Mouse (Mus musculus) forebrain, embryonic 13.5 days (tissue): Measurements from ENCODE around the gene Ap4e1. TPM values are rescaled to one million over a fixed set of nuclear protein-coding genes. Genes with fewer than 3 reads are reported as not detected.
"Not testable (repeated sequence)": the region's sequence is repeated elsewhere in the genome, so short reads cannot be mapped to it uniquely, and the experiment has no call there.

Experiments
- ATAC-seq: fragments of 200-750 bp; cut with Nextera tagmentation; 2 replicates; pipeline ENCODE4 v1.8.0; 2017
- H3K27ac ChIP-seq: fragments of 300-500 bp; sonication (generic); 2 replicates; pipeline ENCODE4 v1.5.1; 2015; ENCODE audit warnings: inconsistent platforms, mild to moderate bottlenecking, moderate library complexity
- H3K27me3 ChIP-seq: fragments of 300-500 bp; sonication (generic); 2 replicates; pipeline ENCODE4 v1.6.1; 2015; ENCODE audit warnings: mild to moderate bottlenecking, inconsistent platforms
- H3K36me3 ChIP-seq: fragments of 300-500 bp; sonication (generic); 2 replicates; pipeline ENCODE4 v1.6.1; 2015; ENCODE audit warnings: mild to moderate bottlenecking, inconsistent platforms; ENCODE audit not compliant: poor library complexity, severe bottlenecking
- H3K4me1 ChIP-seq: fragments of 300-500 bp; sonication (generic); 2 replicates; pipeline ENCODE4 v1.6.1; 2015; ENCODE audit warnings: inconsistent platforms
- H3K4me2 ChIP-seq: fragments of 300-500 bp; sonication (generic); 2 replicates; pipeline ENCODE4 v1.6.1; 2015; ENCODE audit warnings: inconsistent platforms, mild to moderate bottlenecking, moderate library complexity
- H3K4me3 ChIP-seq: fragments of 300-500 bp; sonication (generic); 2 replicates; pipeline ENCODE4 v1.5.1; 2015; ENCODE audit warnings: mild to moderate bottlenecking, inconsistent platforms
- H3K9ac ChIP-seq: fragments of 300-500 bp; sonication (generic); 2 replicates; pipeline ENCODE4 v1.6.1; 2015; ENCODE audit warnings: mild to moderate bottlenecking, inconsistent platforms
- H3K9me3 ChIP-seq: fragments of 300-500 bp; sonication (generic); replicated peaks from 2 replicates; pipeline ENCODE4 v1.6.1; 2016; ENCODE audit warnings: inconsistent platforms
- WGBS: fragments of 180-500 bp; shearing (Covaris S2); methylation state at CpG from one replicate; pipeline ENCODE4 v1.1.7; 2015; 5-methylcytosine and 5-hydroxymethylcytosine counted together
- microRNA-seq: library from miRNA; unstranded; fragments of <30 nt; microRNA quantifications from one replicate; pipeline ENCODE4, GENCODE M21; 2016
- polyA plus RNA-seq: library from polyadenylated mRNA; unstranded; fragments of >200 nt; fragmentation: Nextera tagmentation; extraction: Ambion mirVana; gene quantifications from 2 replicates; pipeline ENCODE4 v1.2.1, GENCODE M21; 2015

Gene Ap4e1
- polyA plus RNA-seq, 1 experiment from 2014 or later: 10.7 TPM

- no peaks in the 10 kb centered on the region for H3K9me3 ChIP-seq
These were observed 71.5 kb downstream of the Ap4e1 start for GRCm38 (mm10) chr2:127079881-127080590.

GRCm38 (mm10) chr2:127080591-127081218 lies 72.2 kb downstream of the Ap4e1 start:
- Histone ChIP-seq H3K4me2 (no peak overlapping the region), H3K9ac (no peak overlapping the region), H3K4me3 (no peak overlapping the region), H3K4me1 (no peaks in the 10 kb centered on the region), H3K36me3 (no peaks in the 10 kb centered on the region), H3K27me3 (no peaks in the 10 kb centered on the region), H3K9me3 (no peaks in the 10 kb centered on the region), H3K27ac (no peak overlapping the region)
- ATAC-seq: no peak
- 89% methylated on average over 11 of the region's 11 CpGs for WGBS

More at GRCm38 (mm10) chr2:127079881-127080590, 71.5 kb downstream of the Ap4e1 start:
- ATAC-seq: no peak
- no peak overlapping the region for H3K9ac ChIP-seq
- H3K4me3 ChIP-seq: no peak overlapping the region
- H3K27me3 ChIP-seq: no peaks in the 10 kb centered on the region
- no peak overlapping the region for H3K27ac ChIP-seq
- WGBS: 93% methylated on average over 11 of the region's 11 CpGs
- no peak overlapping the region for H3K4me2 ChIP-seq
- no peaks in the 10 kb centered on the region for H3K4me1 ChIP-seq
- no peaks in the 10 kb centered on the region for H3K36me3 ChIP-seq

GRCm38 (mm10) chr2:127086235-127086634 lies 77.7 kb downstream of the Ap4e1 start:
- Histone ChIP-seq H3K4me1 (no peaks in the 10 kb centered on the region), H3K27me3 (no peaks in the 10 kb centered on the region), H3K27ac (no peak overlapping the region), H3K9ac (no peak overlapping the region), H3K9me3 (no peaks in the 10 kb centered on the region), H3K4me2 (no peak overlapping the region), H3K4me3 (no peak overlapping the region), H3K36me3 (0 out of 2 replicates have a peak, but pooled peaks cover 3% of the 10 kb centered on the region)
- ATAC-seq: no peak
- WGBS: 92% methylated on average over 5 of the region's 5 CpGs

- not testable (repeated sequence) for H3K36me3 ChIP-seq, ATAC-seq, H3K9ac ChIP-seq, H3K4me3 ChIP-seq, H3K4me2 ChIP-seq, H3K27ac ChIP-seq, H3K9me3 ChIP-seq, H3K4me1 ChIP-seq, H3K27me3 ChIP-seq
These were observed 81.6 kb downstream of the Ap4e1 start for GRCm38 (mm10) chr2:127090151-127090550.

- no peak for ATAC-seq
- 77% methylated on average over 8 of the region's 8 CpGs for whole genome bisulfite sequencing
- no peaks in the 10 kb centered on the region for H3K9me3 ChIP-seq
- no peak overlapping the region for H3K4me2 ChIP-seq
- no peaks in the 10 kb centered on the region for H3K4me1 ChIP-seq
- H3K4me3 ChIP-seq: no peak overlapping the region
- H3K27me3 ChIP-seq: no peaks in the 10 kb centered on the region
- 0 out of 2 replicates have a peak, but pooled peaks cover 3% of the 10 kb centered on the region for H3K36me3 ChIP-seq
- H3K27ac ChIP-seq: no peak overlapping the region
- H3K9ac ChIP-seq: no peak overlapping the region
These were observed 83.5 kb downstream of the Ap4e1 start for GRCm38 (mm10) chr2:127092000-127092399.

- no peaks in the 10 kb centered on the region for H3K9me3 ChIP-seq
- no peaks in the 10 kb centered on the region for H3K27me3 ChIP-seq
- H3K4me2 ChIP-seq: no peak overlapping the region
- H3K4me1 ChIP-seq: no peaks in the 10 kb centered on the region
- no peak overlapping the region for H3K4me3 ChIP-seq
- H3K9ac ChIP-seq: no peak overlapping the region
- 93% methylated on average over 4 of the region's 4 CpGs for WGBS
- no peak overlapping the region for H3K27ac ChIP-seq
- H3K36me3 ChIP-seq: peaks cover 97% of the 10 kb centered on the region
- ATAC-seq: no peak
These were observed 100.5 kb downstream of the Ap4e1 start for GRCm38 (mm10) chr2:127108986-127109385.

Small RNA genes within 50 kb of the gene (microRNA-seq; reads per million reads assigned to microRNA genes)
- gene Gm24081: not detected

Other genes starting within 250 kb of the Ap4e1 start
- gene Usp50, start 225.2 kb upstream of the Ap4e1 start, polyA plus RNA-seq: 2.2 and 3.3 TPM in 2 replicates
- 41.3 and 46.3 TPM in 2 replicates for gene Trpm7, start 132.5 kb upstream of the Ap4e1 start, polyA plus RNA-seq
- 37.6 and 43.5 TPM in 2 replicates for gene Sppl2a, start 75.5 kb upstream of the Ap4e1 start, polyA plus RNA-seq
- 22.3 and 24.1 TPM in 2 replicates for gene Blvra, start 61.9 kb downstream of the Ap4e1 start, polyA plus RNA-seq
- gene Ncaph, start 125.2 kb downstream of the Ap4e1 start, polyA plus RNA-seq: 74.9 and 77.1 TPM in 2 replicates
- gene Itpripl1, start 134.7 kb downstream of the Ap4e1 start, polyA plus RNA-seq: 19.6 and 19.9 TPM in 2 replicates
- gene 1810024B03Rik, start 199.6 kb downstream of the Ap4e1 start, polyA plus RNA-seq: 2.0 and 3.4 TPM in 2 replicates
- 55.5 and 69.8 TPM in 2 replicates for gene Snrnp200, start 199.7 kb downstream of the Ap4e1 start, polyA plus RNA-seq
- gene Ciao1, start 239.1 kb downstream of the Ap4e1 start, polyA plus RNA-seq: 56.2 and 61.6 TPM in 2 replicates
- gene Tmem127, start 239.2 kb downstream of the Ap4e1 start, polyA plus RNA-seq: 33.7 and 38.6 TPM in 2 replicates